Mouse (Mus musculus): Measurements from ENCODE around the gene Ifngr1. TPM values are rescaled to one million over a fixed set of nuclear protein-coding genes. Genes with fewer than 3 reads are reported as not detected.

Ifngr1 gene
- polyA plus RNA-seq (2012; rRNA removed): 8.3 and 12.3 TPM in 2 replicates

DNA sequence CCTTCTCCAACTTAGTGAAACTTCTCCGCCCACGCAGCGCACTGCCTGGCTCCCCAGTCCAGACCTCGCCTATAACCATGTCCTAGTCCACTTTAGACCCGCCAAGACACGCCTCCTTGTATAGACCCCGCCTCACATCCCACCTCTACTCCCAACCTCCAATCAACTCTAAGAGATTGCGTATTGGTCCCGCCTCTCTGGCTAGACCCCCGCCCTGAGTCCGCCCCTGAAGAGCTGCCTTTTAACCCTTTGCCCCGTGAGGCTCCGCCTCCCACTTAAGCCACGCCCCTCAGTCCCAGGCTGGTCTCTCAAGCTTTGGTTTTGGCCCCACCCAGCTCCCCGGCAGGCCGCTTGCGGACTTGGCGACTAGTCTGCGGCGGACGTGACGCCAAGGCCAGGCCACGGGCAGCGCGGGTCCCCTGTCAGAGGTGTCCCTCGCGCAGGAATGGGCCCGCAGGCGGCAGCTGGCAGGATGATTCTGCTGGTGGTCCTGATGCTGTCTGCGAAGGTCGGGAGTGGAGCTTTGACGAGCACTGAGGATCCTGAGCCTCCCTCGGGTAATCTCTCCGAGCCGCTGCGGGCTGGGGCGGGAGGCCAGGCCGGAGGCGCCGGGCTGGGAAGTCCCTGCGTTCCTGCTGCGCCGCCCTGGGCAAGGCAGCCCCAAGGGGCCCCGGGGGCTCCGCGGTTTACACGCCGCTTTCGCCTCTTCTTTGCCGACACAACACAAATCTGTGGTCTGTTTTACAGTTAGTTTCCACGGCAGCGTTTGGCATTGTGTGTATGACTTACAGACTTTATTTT is at the start of gene Ifngr1:
Gene Ifngr1 (plus strand): TSS at position 309 of the 801 bp plus-strand sequence.
- DNase-seq (ENCODE audit: low read depth): peak; percentile 97

DNA sequence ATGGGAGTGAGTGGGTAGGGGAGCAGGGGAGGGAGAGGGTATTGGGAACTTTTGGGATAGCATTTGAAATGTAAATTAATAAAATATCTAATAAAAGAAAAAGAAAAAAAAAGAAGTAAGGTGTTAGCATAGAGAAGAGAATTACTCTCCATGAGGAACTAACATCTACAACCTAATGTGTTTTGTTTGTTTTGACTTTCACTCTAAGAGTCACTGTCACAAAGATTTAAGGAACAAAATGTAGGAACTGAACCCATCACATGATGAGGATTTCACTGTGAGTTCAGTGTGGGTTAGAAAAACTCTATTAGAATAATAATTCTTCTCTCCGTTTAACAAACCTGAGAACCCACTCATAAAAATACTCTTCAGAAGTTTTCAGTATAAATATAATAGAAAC is 44.9 kb upstream of the Ifngr1 start:
- TF ChIP-seq CTCF (IDR thresholded peaks at IDR 0.05; ENCODE audit: borderline replicate concordance, extremely low read depth, insufficient read depth, insufficient read length) (no peak), POLR2A (IDR thresholded peaks at IDR 0.05; ENCODE audit: borderline replicate concordance, extremely low read depth, insufficient read depth, insufficient read length, poor library complexity, severe bottlenecking) (no peak)
- no peak for DNase-seq (ENCODE audit: low read depth)

More for the DNA sequence above, at the start of gene Ifngr1:
- TF ChIP-seq POLR2A (IDR thresholded peaks at IDR 0.05; ENCODE audit: borderline replicate concordance, extremely low read depth, insufficient read depth, insufficient read length, poor library complexity, severe bottlenecking): peak; percentile 46; the same call in 1 of the 2 replicates
- TF ChIP-seq CTCF (IDR thresholded peaks at IDR 0.05; ENCODE audit: borderline replicate concordance, extremely low read depth, insufficient read depth, insufficient read length): no peak

DNA sequence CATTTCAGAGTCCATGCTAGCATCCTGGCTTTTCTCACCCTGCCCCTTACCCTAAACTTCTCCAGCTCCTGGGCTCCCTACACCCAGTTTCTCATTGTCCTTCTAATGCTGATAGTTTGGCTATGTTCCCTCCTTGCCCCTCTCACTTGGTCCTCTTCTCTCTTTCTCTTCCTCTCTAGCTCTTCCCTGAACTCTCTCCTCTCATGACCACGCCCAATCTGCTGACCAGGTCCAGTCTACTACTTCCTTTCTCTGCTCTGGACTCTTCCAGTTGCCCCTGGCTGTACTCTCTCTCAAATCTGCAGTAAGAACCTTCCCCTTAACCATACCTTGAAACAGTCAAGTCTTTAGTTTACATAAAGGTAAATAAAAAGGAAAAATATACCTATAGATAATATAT is 43.7 kb upstream of the Ifngr1 start:
- no peak for TF ChIP-seq CTCF (IDR thresholded peaks at IDR 0.05; ENCODE audit: borderline replicate concordance, extremely low read depth, insufficient read depth, insufficient read length)
- DNase-seq (ENCODE audit: low read depth): no peak

DNA sequence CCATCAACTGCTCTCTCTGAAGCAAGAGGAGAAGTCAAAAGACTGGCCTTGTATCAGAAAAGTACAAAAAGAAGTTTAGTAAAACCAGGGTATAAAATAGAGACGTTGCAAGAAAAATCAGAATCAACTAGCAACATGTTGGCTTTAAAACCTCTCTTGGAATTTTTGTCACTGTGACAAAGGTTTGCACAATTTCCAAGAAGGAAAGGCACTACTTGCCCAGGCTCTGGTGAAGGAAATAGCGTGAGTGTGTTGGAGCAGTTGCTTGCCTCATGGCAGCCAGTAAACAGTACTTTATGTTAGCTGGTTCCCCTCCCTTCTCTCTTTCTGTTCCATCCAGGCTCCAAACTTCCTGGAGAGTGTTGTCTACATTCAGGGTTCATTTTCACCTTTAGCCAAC is 43.3 kb upstream of the Ifngr1 start:
- DNase-seq (ENCODE audit: low read depth): no peak
- TF ChIP-seq POLR2A (IDR thresholded peaks at IDR 0.05; ENCODE audit: borderline replicate concordance, extremely low read depth, insufficient read depth, insufficient read length, poor library complexity, severe bottlenecking): no peak
- TF ChIP-seq CTCF (IDR thresholded peaks at IDR 0.05; ENCODE audit: borderline replicate concordance, extremely low read depth, insufficient read depth, insufficient read length): no peak

- TF ChIP-seq POLR2A (IDR thresholded peaks at IDR 0.05; ENCODE audit: borderline replicate concordance, extremely low read depth, insufficient read depth, insufficient read length, poor library complexity, severe bottlenecking) (no peak), CTCF (IDR thresholded peaks at IDR 0.05; ENCODE audit: borderline replicate concordance, extremely low read depth, insufficient read depth, insufficient read length) (no peak)
- DNase-seq (ENCODE audit: low read depth): no peak
Measured at GRCm38 (mm10) chr10:19551585-19551984, 40.2 kb upstream of the Ifngr1 start.

DNA sequence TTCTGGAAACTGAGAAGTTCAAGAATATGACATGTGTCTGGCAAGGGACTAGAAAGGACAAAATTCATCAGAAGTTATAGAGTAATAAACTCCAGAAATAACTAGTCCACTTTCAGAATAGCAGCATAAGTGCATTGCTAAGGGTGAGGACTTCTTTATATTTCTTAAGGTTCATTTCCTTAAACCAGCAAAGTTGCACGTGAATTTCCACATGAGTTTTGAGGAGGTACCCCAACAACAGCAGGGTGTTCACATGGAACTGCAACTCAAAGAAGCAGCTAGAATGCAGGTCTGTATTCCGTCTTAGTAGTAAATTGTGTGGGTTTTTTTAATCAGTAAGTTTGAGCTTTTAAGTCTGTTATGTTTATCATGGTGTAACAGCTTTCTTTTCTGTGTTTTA is 37.9 kb upstream of the Ifngr1 start:
- TF ChIP-seq CTCF (IDR thresholded peaks at IDR 0.05; ENCODE audit: borderline replicate concordance, extremely low read depth, insufficient read depth, insufficient read length): no peak
- no peak for TF ChIP-seq POLR2A (IDR thresholded peaks at IDR 0.05; ENCODE audit: borderline replicate concordance, extremely low read depth, insufficient read depth, insufficient read length, poor library complexity, severe bottlenecking)
- DNase-seq (ENCODE audit: low read depth): no peak

DNA sequence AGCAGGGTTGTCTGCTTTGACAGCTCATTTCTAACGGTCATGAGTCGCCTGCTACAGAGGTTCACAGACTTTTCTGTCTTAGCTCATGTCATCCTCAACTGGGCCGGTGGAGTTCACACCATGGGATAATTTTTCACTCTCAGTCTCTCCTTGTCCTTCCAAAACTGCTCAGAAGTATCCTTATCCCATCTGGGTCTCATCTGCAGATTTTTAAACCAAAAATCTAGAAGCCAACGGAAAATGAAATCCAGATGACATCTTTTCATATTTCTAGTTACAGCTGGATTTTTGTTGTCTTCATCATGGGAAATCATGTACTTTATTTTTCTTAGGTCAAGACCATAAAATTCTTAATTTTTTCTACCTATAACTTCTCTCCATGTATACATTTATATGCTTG is 34.1 kb upstream of the Ifngr1 start:
- TF ChIP-seq POLR2A (IDR thresholded peaks at IDR 0.05; ENCODE audit: borderline replicate concordance, extremely low read depth, insufficient read depth, insufficient read length, poor library complexity, severe bottlenecking) (no peak), CTCF (IDR thresholded peaks at IDR 0.05; ENCODE audit: borderline replicate concordance, extremely low read depth, insufficient read depth, insufficient read length) (no peak)
- DNase-seq (ENCODE audit: low read depth): no peak

DNA sequence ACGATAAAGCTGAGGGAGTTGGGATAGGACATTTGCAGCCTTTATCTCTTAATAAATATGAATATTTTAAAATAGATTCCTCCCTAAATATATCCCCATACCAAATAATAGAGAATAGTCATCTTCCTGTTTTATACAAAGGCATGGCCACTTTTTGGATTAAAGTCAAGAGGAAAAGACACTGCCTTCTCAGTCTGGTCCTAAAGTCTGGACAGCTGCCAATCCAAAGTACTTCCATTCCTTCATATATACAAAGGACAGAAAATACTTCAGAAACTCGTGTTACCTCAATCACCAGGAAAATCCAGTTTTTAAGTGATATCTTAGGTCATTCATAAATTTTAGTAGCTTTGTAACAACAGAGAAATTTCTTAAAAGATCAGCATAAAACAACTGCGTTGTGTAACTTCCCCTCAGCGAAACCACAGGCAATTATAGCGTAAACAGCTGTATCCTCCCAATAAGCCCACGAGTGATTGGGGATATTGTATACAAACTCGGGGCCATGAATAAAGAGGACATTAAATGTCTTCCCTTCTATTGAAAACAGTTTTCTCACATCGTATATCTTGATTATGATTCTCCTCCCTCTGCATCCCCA is 32.1 kb upstream of the Ifngr1 start:
- no peak for DNase-seq (ENCODE audit: low read depth)
- no peak for TF ChIP-seq CTCF (IDR thresholded peaks at IDR 0.05; ENCODE audit: borderline replicate concordance, extremely low read depth, insufficient read depth, insufficient read length)
- no peak for TF ChIP-seq POLR2A (IDR thresholded peaks at IDR 0.05; ENCODE audit: borderline replicate concordance, extremely low read depth, insufficient read depth, insufficient read length, poor library complexity, severe bottlenecking)

DNA sequence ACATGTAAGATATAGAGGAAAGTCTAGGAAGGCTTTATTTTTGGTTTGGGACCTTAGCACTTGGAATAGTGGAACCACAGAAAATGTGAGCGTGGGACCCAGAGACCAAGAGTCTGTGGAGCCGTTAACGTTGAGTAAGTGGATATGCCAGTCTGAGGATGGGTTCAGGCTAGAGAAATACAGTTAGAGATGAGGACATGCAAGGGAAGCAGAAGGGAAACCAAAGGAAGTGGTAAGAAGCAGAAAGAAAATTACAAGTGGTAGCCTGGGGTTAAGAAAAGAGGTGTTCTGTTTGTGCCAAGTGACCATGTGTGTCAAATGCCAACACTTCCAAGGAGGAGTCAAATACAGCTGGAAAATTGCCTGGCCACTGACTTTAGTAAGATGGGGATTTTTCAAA is 29.2 kb upstream of the Ifngr1 start:
- TF ChIP-seq POLR2A (IDR thresholded peaks at IDR 0.05; ENCODE audit: borderline replicate concordance, extremely low read depth, insufficient read depth, insufficient read length, poor library complexity, severe bottlenecking) (no peak), CTCF (IDR thresholded peaks at IDR 0.05; ENCODE audit: borderline replicate concordance, extremely low read depth, insufficient read depth, insufficient read length) (no peak)
- no peak for DNase-seq (ENCODE audit: low read depth)

DNA sequence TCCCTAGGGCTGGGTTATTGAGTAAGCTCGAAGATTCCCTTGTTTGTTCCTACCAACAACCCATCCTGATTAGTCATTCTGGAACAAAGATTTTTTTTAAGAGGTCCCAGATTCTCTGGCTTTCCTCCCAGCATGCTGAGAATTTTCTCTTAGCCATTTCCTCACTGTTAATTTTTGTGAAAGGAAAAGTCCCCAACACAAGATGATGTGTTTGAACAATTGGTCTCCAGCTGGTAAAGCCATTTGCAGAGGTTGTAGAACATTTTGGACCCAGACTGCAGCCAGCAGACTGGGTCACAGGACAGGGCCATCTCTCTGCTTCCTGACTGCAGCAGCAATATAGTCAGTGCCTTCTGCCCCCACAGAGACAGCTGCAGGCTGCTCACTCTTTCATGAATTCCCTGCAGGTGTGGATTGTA is 28.3 kb upstream of the Ifngr1 start:
- TF ChIP-seq POLR2A (IDR thresholded peaks at IDR 0.05; ENCODE audit: borderline replicate concordance, extremely low read depth, insufficient read depth, insufficient read length, poor library complexity, severe bottlenecking): no peak
- no peak for TF ChIP-seq CTCF (IDR thresholded peaks at IDR 0.05; ENCODE audit: borderline replicate concordance, extremely low read depth, insufficient read depth, insufficient read length)
- no peak for DNase-seq (ENCODE audit: low read depth)

DNA sequence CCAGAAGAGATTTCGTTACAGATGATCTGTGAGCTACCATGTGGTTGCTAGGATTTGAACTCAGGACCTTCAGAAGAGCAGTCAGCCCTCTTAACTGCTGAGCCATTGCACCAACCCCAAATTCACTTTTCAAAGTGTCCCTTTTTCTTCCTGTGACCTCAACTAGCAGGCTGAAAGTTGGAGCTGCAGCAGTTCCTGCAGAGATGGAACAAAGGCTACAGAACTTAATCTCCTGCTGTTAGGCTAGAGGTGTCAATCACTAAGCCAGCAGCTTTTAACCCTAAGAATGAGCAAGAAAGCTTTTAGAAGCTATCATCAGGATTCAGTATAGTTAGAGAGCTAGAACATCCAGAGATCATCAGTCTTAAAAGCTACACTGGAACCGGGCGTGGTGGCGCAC is 24.3 kb upstream of the Ifngr1 start:
- TF ChIP-seq CTCF (IDR thresholded peaks at IDR 0.05; ENCODE audit: borderline replicate concordance, extremely low read depth, insufficient read depth, insufficient read length) (no peak), POLR2A (IDR thresholded peaks at IDR 0.05; ENCODE audit: borderline replicate concordance, extremely low read depth, insufficient read depth, insufficient read length, poor library complexity, severe bottlenecking) (no peak)
- DNase-seq (ENCODE audit: low read depth): no peak

- TF ChIP-seq CTCF (IDR thresholded peaks at IDR 0.05; ENCODE audit: borderline replicate concordance, extremely low read depth, insufficient read depth, insufficient read length) (no peak), POLR2A (IDR thresholded peaks at IDR 0.05; ENCODE audit: borderline replicate concordance, extremely low read depth, insufficient read depth, insufficient read length, poor library complexity, severe bottlenecking) (no peak)
- DNase-seq (ENCODE audit: low read depth): no peak
Measured at GRCm38 (mm10) chr10:19570288-19570687, 21.5 kb upstream of the Ifngr1 start.
